Mouse (Mus musculus): ENCODE data around the gene Cxcl16. TPM values are rescaled to one million over a fixed set of nuclear protein-coding genes. Genes with fewer than 3 reads are reported as not detected.

Gene Cxcl16
- 2.9 and 7.3 TPM in 2 replicates for total RNA-seq (2023)

GRCm38 (mm10) chr11:70459601-70460101 lies at the start of gene Cxcl16:
Gene Cxcl16 (minus strand): TSS chr11:70459984.

GRCm38 (mm10) chr11:70504970-70505369 lies 45.2 kb upstream of the Cxcl16 start, which contains the start of gene Tm4sf5:
Gene Tm4sf5 (plus strand): TSS chr11:70505244.

GRCm38 (mm10) chr11:70458688-70459600 lies 840 bp downstream of the Cxcl16 start, which contains the start of gene Zmynd15:
Gene Zmynd15 (plus strand): TSS chr11:70459433.

GRCm38 (mm10) chr11:70451797-70452498 lies 7.8 kb downstream of the Cxcl16 start, which contains the start of gene Med11:
Gene Med11 (plus strand): TSS chr11:70451919.

GRCm38 (mm10) chr11:70432048-70432894 lies 27.5 kb downstream of the Cxcl16 start, which contains the start of gene Arrb2:
Gene Arrb2 (plus strand): TSS chr11:70432635.

GRCm38 (mm10) chr11:70409594-70410296 lies 50.0 kb downstream of the Cxcl16 start, which contains the start of gene Pelp1:
Gene Pelp1 (minus strand): TSS chr11:70410031.

Other genes starting within 250 kb of the Cxcl16 start
- not detected in 2 replicates for gene Slc16a11, start 247.2 kb downstream of the Cxcl16 start, total RNA-seq (2023)
- 0.95 and 2.2 TPM in 2 replicates for gene Slc16a13, start 238.9 kb downstream of the Cxcl16 start, total RNA-seq (2023)
- gene Bcl6b, start 230.2 kb downstream of the Cxcl16 start, total RNA-seq (2023) = not detected in 2 replicates
- 33.5 and 36.5 TPM in 2 replicates for gene 0610010K14Rik, start 222.1 kb downstream of the Cxcl16 start, total RNA-seq (2023)
- gene Gm21988, start 220.2 kb downstream of the Cxcl16 start, total RNA-seq (2023) = 3.0 and 5.2 TPM in 2 replicates
- 101 and 117 TPM in 2 replicates for gene Rnasek, start 220.1 kb downstream of the Cxcl16 start, total RNA-seq (2023)
- 0.51 TPM in 1 of 2 replicates, not detected in the other for gene Alox12, start 204.6 kb downstream of the Cxcl16 start, total RNA-seq (2023)
- gene Alox12e, start 137.4 kb downstream of the Cxcl16 start, total RNA-seq (2023) = not detected in 2 replicates
- 1.2 and 3.1 TPM in 2 replicates for gene Alox15, start 108.0 kb downstream of the Cxcl16 start, total RNA-seq (2023)
- 12.0 and 22.1 TPM in 2 replicates for gene Pelp1, start 50.0 kb downstream of the Cxcl16 start, total RNA-seq (2023)
- 950 and 1,080 TPM in 2 replicates for gene Arrb2, start 27.3 kb downstream of the Cxcl16 start, total RNA-seq (2023)
- 24.7 and 31.8 TPM in 2 replicates for gene Med11, start 8.1 kb downstream of the Cxcl16 start, total RNA-seq (2023)
- 0.61 and 0.66 TPM in 2 replicates for gene Zmynd15, start 551 bp downstream of the Cxcl16 start, total RNA-seq (2023)
- gene Tm4sf5, start 45.3 kb upstream of the Cxcl16 start, total RNA-seq (2023) = not detected in 2 replicates
- not detected in 2 replicates for gene Vmo1, start 54.6 kb upstream of the Cxcl16 start, total RNA-seq (2023)
- not detected in 2 replicates for gene Gltpd2, start 59.2 kb upstream of the Cxcl16 start, total RNA-seq (2023)
- gene Psmb6, start 65.4 kb upstream of the Cxcl16 start, total RNA-seq (2023) = 85.9 and 94.4 TPM in 2 replicates
- gene Gm40193, start 73.0 kb upstream of the Cxcl16 start, total RNA-seq (2023) = not detected in 2 replicates
- gene Pld2, start 80.1 kb upstream of the Cxcl16 start, total RNA-seq (2023) = 2.0 and 3.3 TPM in 2 replicates
- gene Mink1, start 102.9 kb upstream of the Cxcl16 start, total RNA-seq (2023) = 14.2 and 21.9 TPM in 2 replicates
- gene 4930544D05Rik, start 155.9 kb upstream of the Cxcl16 start, total RNA-seq (2023) = not detected in 2 replicates
- 1.0 TPM in 1 of 2 replicates, not detected in the other for gene Chrne, start 159.2 kb upstream of the Cxcl16 start, total RNA-seq (2023)
- gene Gp1ba, start 179.1 kb upstream of the Cxcl16 start, total RNA-seq (2023) = 0.18 and 0.73 TPM in 2 replicates
- 139 and 152 TPM in 2 replicates for gene Rnf167, start 187.3 kb upstream of the Cxcl16 start, total RNA-seq (2023)
- gene Slc25a11, start 187.5 kb upstream of the Cxcl16 start, total RNA-seq (2023) = 80.8 and 90.9 TPM in 2 replicates
- 1,990 and 2,032 TPM in 2 replicates for gene Pfn1, start 194.7 kb upstream of the Cxcl16 start, total RNA-seq (2023)
- 4.2 and 6.6 TPM in 2 replicates for gene Eno3, start 197.2 kb upstream of the Cxcl16 start, total RNA-seq (2023)
- 36.7 and 37.4 TPM in 2 replicates for gene Spag7, start 209.4 kb upstream of the Cxcl16 start, total RNA-seq (2023)
- 55.4 and 60.4 TPM in 2 replicates for gene Camta2, start 228.1 kb upstream of the Cxcl16 start, total RNA-seq (2023)
- gene Inca1, start 240.2 kb upstream of the Cxcl16 start, total RNA-seq (2023) = not detected in 2 replicates
- gene Kif1c, start 240.6 kb upstream of the Cxcl16 start, total RNA-seq (2023) = 30.8 and 43.4 TPM in 2 replicates

Data from neutrophil, adult 65 days (primary cell).